Mouse (Mus musculus) MEL (cell line): Measurements from ENCODE around the gene Hexim2. TPM values are rescaled to one million over a fixed set of nuclear protein-coding genes. Genes with fewer than 3 reads are reported as not detected.
A peak's percentile ranks its signal among the peaks of the same experiment; 100 is the strongest.

ENCODE experiments used
- DNase-seq: peaks from one replicate; pipeline ENCODE4 v3.0.0; 2011; ENCODE audit warnings: low read depth, low spot score
- H3K27ac ChIP-seq: 2 replicates; pipeline ENCODE4 v1.5.1; 2012; ENCODE audit warnings: low read depth, mild to moderate bottlenecking, control low read depth, low read length, moderate library complexity; ENCODE audit not compliant: control insufficient read depth
- H3K27me3 ChIP-seq, 2 experiments: fragments of 150-350 bp in 1 of 2; sonication (generic) in 1 of 2; 2 replicates each; pipeline ENCODE4 v1.6.1; 2012; ENCODE audit warnings: low read length in 2 of 2, mild to moderate bottlenecking in 2 of 2, improper control_type of control experiment in 1 of 2, moderate library complexity in 1 of 2; ENCODE audit not compliant: insufficient read depth in 2 of 2, control insufficient read depth in 1 of 2
- H3K36me3 ChIP-seq, 2 experiments: 2 replicates each; pipeline ENCODE4 v1.6.1; 2012 to 2014; ENCODE audit warnings: low read length in 2 of 2, improper control_type of control experiment in 1 of 2, inconsistent platforms in 1 of 2, mild to moderate bottlenecking in 1 of 2; ENCODE audit not compliant: insufficient read depth in 2 of 2, control insufficient read depth in 1 of 2
- H3K4me1 ChIP-seq, 2 experiments: fragments of 150-350 bp in 1 of 2; sonication (generic) in 1 of 2; 2 replicates each; pipeline ENCODE4 v1.6.1; 2012; ENCODE audit warnings: low read length in 2 of 2, improper control_type of control experiment in 1 of 2, mild to moderate bottlenecking in 1 of 2; ENCODE audit not compliant: insufficient read depth in 2 of 2, control insufficient read depth in 1 of 2
- H3K4me3 ChIP-seq, 2 experiments: fragments of 150-350 bp in 1 of 2; sonication (generic) in 1 of 2; 2 replicates each; pipeline ENCODE4 v1.5.1; 2012; ENCODE audit warnings: low read depth in 2 of 2, low read length in 2 of 2, mild to moderate bottlenecking in 2 of 2, moderate library complexity in 2 of 2, control low read depth in 1 of 2, improper control_type of control experiment in 1 of 2; ENCODE audit not compliant: control insufficient read depth in 1 of 2, insufficient read depth in 1 of 2
- H3K79me2 ChIP-seq: 2 replicates; pipeline ENCODE4 v1.6.1; 2012; ENCODE audit warnings: mild to moderate bottlenecking, low read length, moderate library complexity; ENCODE audit not compliant: control insufficient read depth, poor library complexity, insufficient read depth
- H3K9ac ChIP-seq: 2 replicates; pipeline ENCODE4 v1.6.1; 2012; ENCODE audit warnings: low read depth, mild to moderate bottlenecking, control low read depth, low read length, moderate library complexity; ENCODE audit not compliant: control insufficient read depth, poor library complexity, severe bottlenecking
- H3K9me3 ChIP-seq: fragments of 150-350 bp; sonication (generic); replicated peaks from 2 replicates; pipeline ENCODE4 v1.6.1; 2012; ENCODE audit warnings: mild to moderate bottlenecking, low read length, improper control_type of control experiment, moderate library complexity; ENCODE audit not compliant: insufficient read depth
- BHLHE40 ChIP-seq: IDR thresholded peaks from 2 replicates; pipeline ENCODE4 v1.6.1; 2012; ENCODE audit warnings: low read depth, mild to moderate bottlenecking, inconsistent platforms, low read length, improper control_type of control experiment, borderline replicate concordance
- CHD2 ChIP-seq: IDR thresholded peaks from 2 replicates; pipeline ENCODE4 v1.6.1; 2011; ENCODE audit warnings: low read length, improper control_type of control experiment
- CTCF ChIP-seq, 3 experiments: IDR thresholded peaks in 2 of 3; conservative IDR thresholded peaks in 1 of 3; 2 replicates each; pipeline ENCODE4 v1.5.1; 2011 to 2012; ENCODE audit warnings: low read length in 3 of 3, low read depth in 2 of 3, mild to moderate bottlenecking in 2 of 3, improper control_type of control experiment in 1 of 3, inconsistent platforms in 1 of 3, mixed read lengths in 1 of 3, moderate library complexity in 1 of 3; ENCODE audit not compliant: control insufficient read depth in 1 of 3, insufficient read depth in 1 of 3, poor library complexity in 1 of 3, severe bottlenecking in 1 of 3
- E2F4 ChIP-seq: IDR thresholded peaks from 2 replicates; pipeline ENCODE4 v1.6.1; 2011; ENCODE audit warnings: low read depth, low read length, improper control_type of control experiment, borderline replicate concordance
- ELF1 ChIP-seq: IDR thresholded peaks from 2 replicates; pipeline ENCODE4 v1.6.1; 2014; ENCODE audit warnings: low read depth, mild to moderate bottlenecking, inconsistent platforms, low read length, improper control_type of control experiment, moderate library complexity
- EP300 ChIP-seq, 2 experiments: IDR thresholded peaks; 2 replicates each; pipeline ENCODE4 v1.6.1; 2011; ENCODE audit warnings: improper control_type of control experiment in 2 of 2, low read length in 2 of 2, low read depth in 1 of 2, mild to moderate bottlenecking in 1 of 2
- ETS1 ChIP-seq: IDR thresholded peaks from 2 replicates; pipeline ENCODE4 v1.6.1; 2012; ENCODE audit warnings: low read depth, mild to moderate bottlenecking, inconsistent platforms, low read length, improper control_type of control experiment, moderate library complexity
- GABPA ChIP-seq: IDR thresholded peaks from 2 replicates; pipeline ENCODE4 v1.6.1; 2012; ENCODE audit warnings: low read depth, mild to moderate bottlenecking, inconsistent platforms, low read length, improper control_type of control experiment, moderate library complexity
- GATA1 ChIP-seq: IDR thresholded peaks from 2 replicates; pipeline ENCODE4 v1.6.1; 2011; ENCODE audit warnings: low read depth, low read length, improper control_type of control experiment
- HCFC1 ChIP-seq: IDR thresholded peaks from 2 replicates; pipeline ENCODE4 v1.6.1; 2012; ENCODE audit warnings: low read depth, mild to moderate bottlenecking, inconsistent platforms, low read length, improper control_type of control experiment, moderate library complexity
- JUND ChIP-seq: IDR thresholded peaks from 2 replicates; pipeline ENCODE4 v1.6.1; 2011; ENCODE audit warnings: low read depth, mild to moderate bottlenecking, improper control_type of control experiment, low read length
- KAT2A ChIP-seq: conservative IDR thresholded peaks from 2 replicates; pipeline ENCODE4 v1.6.1; 2012; ENCODE audit warnings: low read depth, low read length, improper control_type of control experiment, inconsistent platforms
- MAFK ChIP-seq: IDR thresholded peaks from 2 replicates; pipeline ENCODE4 v1.6.1; 2011; ENCODE audit warnings: low read depth, mild to moderate bottlenecking, low read length, improper control_type of control experiment, borderline replicate concordance
- MAZ ChIP-seq: IDR thresholded peaks from 2 replicates; pipeline ENCODE4 v1.6.1; 2012; ENCODE audit warnings: low read depth, mild to moderate bottlenecking, inconsistent platforms, low read length, improper control_type of control experiment
- MXI1 ChIP-seq: IDR thresholded peaks from 2 replicates; pipeline ENCODE4 v1.6.1; 2011; ENCODE audit warnings: mild to moderate bottlenecking, low read depth, low read length, improper control_type of control experiment
- MYB ChIP-seq: IDR thresholded peaks from 2 replicates; pipeline ENCODE4 v1.6.1; 2011; ENCODE audit warnings: mild to moderate bottlenecking, low read depth, low read length, improper control_type of control experiment
- MYC ChIP-seq: IDR thresholded peaks from 2 replicates; pipeline ENCODE4 v1.6.1; 2011; ENCODE audit warnings: low read depth, mild to moderate bottlenecking, low read length, improper control_type of control experiment, moderate library complexity
- NRF1 ChIP-seq: IDR thresholded peaks from 2 replicates; pipeline ENCODE4 v1.6.1; 2014; ENCODE audit warnings: low read depth, mild to moderate bottlenecking, inconsistent platforms, low read length, improper control_type of control experiment, moderate library complexity; ENCODE audit not compliant: poor library complexity, insufficient read depth, severe bottlenecking
- POLR2A ChIP-seq, 2 experiments: IDR thresholded peaks; 2 replicates each; pipeline ENCODE4 v1.6.1; 2011 to 2012; ENCODE audit warnings: low read length in 2 of 2, mild to moderate bottlenecking in 2 of 2, control low read depth in 1 of 2, improper control_type of control experiment in 1 of 2, low read depth in 1 of 2, moderate library complexity in 1 of 2; ENCODE audit not compliant: control insufficient read depth in 1 of 2, insufficient read depth in 1 of 2, poor library complexity in 1 of 2
- POLR2AphosphoS2 ChIP-seq: IDR thresholded peaks from 2 replicates; pipeline ENCODE4 v1.6.1; 2011; ENCODE audit warnings: low read length, improper control_type of control experiment
- RAD21 ChIP-seq: IDR thresholded peaks from 2 replicates; pipeline ENCODE4 v1.6.1; 2011; ENCODE audit warnings: mild to moderate bottlenecking, low read depth, low read length, improper control_type of control experiment
- RCOR1 ChIP-seq: IDR thresholded peaks from 2 replicates; pipeline ENCODE4 v1.6.1; 2012; ENCODE audit warnings: low read depth, mild to moderate bottlenecking, inconsistent platforms, low read length, improper control_type of control experiment
- SIN3A ChIP-seq: IDR thresholded peaks from 2 replicates; pipeline ENCODE4 v1.6.1; 2012; ENCODE audit warnings: low read length, improper control_type of control experiment, inconsistent platforms
- SMC3 ChIP-seq: IDR thresholded peaks from 2 replicates; pipeline ENCODE4 v1.6.1; 2011; ENCODE audit warnings: low read depth, low read length, improper control_type of control experiment
- TAL1 ChIP-seq: IDR thresholded peaks from 2 replicates; pipeline ENCODE4 v1.6.1; 2012; ENCODE audit warnings: mild to moderate bottlenecking, inconsistent platforms, low read length, moderate library complexity, mixed read lengths
- TBP ChIP-seq: IDR thresholded peaks from 2 replicates; pipeline ENCODE4 v1.8.0; 2011; ENCODE audit warnings: low read depth, low read length, improper control_type of control experiment
- UBTF ChIP-seq: IDR thresholded peaks from 2 replicates; pipeline ENCODE4 v1.6.1; 2012; ENCODE audit warnings: low read depth, mild to moderate bottlenecking, inconsistent platforms, low read length, improper control_type of control experiment, moderate library complexity, borderline replicate concordance; ENCODE audit not compliant: insufficient read depth
- USF1 ChIP-seq: IDR thresholded peaks from 2 replicates; pipeline ENCODE4 v1.6.1; 2014; ENCODE audit warnings: low read depth, mild to moderate bottlenecking, inconsistent platforms, low read length, improper control_type of control experiment, moderate library complexity
- ZC3H11A ChIP-seq: IDR thresholded peaks from 2 replicates; pipeline ENCODE4 v1.6.1; 2012; ENCODE audit warnings: low read depth, mild to moderate bottlenecking, inconsistent platforms, low read length, improper control_type of control experiment
- ZKSCAN1 ChIP-seq: IDR thresholded peaks from 2 replicates; pipeline ENCODE4 v1.6.1; 2012; ENCODE audit warnings: low read depth, mild to moderate bottlenecking, inconsistent platforms, low read length, improper control_type of control experiment, moderate library complexity
- ZMIZ1 ChIP-seq: IDR thresholded peaks from 2 replicates; pipeline ENCODE4 v1.6.1; 2012; ENCODE audit warnings: low read depth, mild to moderate bottlenecking, inconsistent platforms, low read length, improper control_type of control experiment, moderate library complexity
- ZNF384 ChIP-seq: IDR thresholded peaks from 2 replicates; pipeline ENCODE4 v1.6.1; 2012; ENCODE audit warnings: low read depth, mild to moderate bottlenecking, inconsistent platforms, low read length, improper control_type of control experiment
- polyA plus RNA-seq, 2 experiments: library from polyadenylated mRNA; stranded (reverse) in 1 of 2; unstranded in 1 of 2; fragments of >175 nt in 1 of 2; fragments of >200 nt in 1 of 2; gene quantifications; 2 replicates each; pipeline versions ENCODE4 v1.2.1 to v1.2.4; 2012; ENCODE audit warnings: low replicate concordance in 2 of 2, low read depth in 1 of 2; ENCODE audit not compliant: insufficient read length in 2 of 2, insufficient read depth in 1 of 2, missing spikeins in 1 of 2
- total RNA-seq: library from RNA; depleted of rRNA; stranded (reverse); fragments of 300-350 nt; gene quantifications from 2 replicates; pipeline ENCODE4 v1.2.3, GENCODE M21; 2012

The Hexim2 gene
- total and polyA plus RNA-seq, 3 experiments, result 12.3 to 12.5 TPM; not detected in 1

GRCm38 (mm10) chr11:103101866-103102501, 30.2 kb upstream of the Hexim2 start (continued):
- TF ChIP-seq UBTF (no peak), RCOR1 (no peak), SIN3A (no peak; the same call in none of the 2 replicates), MYB (no peak)

- H3K27ac ChIP-seq, result peak overlapping the region; percentile 39
- DNase-seq, result peak; percentile 99
- H3K79me2 ChIP-seq, result no peaks in the 10 kb centered on the region; the same call in 1 of the 2 replicates
- no peaks in the 10 kb centered on the region for H3K9me3 ChIP-seq
- peaks cover 0 to 9% of the 10 kb centered on the region in 2 experiments; a peak in 2 of 4 replicates for H3K36me3 ChIP-seq
- peaks cover 9 to 20% of the 10 kb centered on the region in 2 experiments for H3K4me1 ChIP-seq
- peak overlapping the region; percentile 59 to 80 for H3K4me3 ChIP-seq
- peak overlapping the region; percentile 63 for H3K9ac ChIP-seq
- no peaks in the 10 kb centered on the region for H3K27me3 ChIP-seq
- TF ChIP-seq POLR2A (IDR thresholded peaks at IDR 0.05; ENCODE audit: control insufficient read depth in 1 of 2, insufficient read depth in 1 of 2, low read depth in 1 of 2, low read length in 2 of 2, poor library complexity in 1 of 2) (peak; percentile 72 to 76; a peak in 3 of 4 replicates), ZC3H11A (peak; percentile 96), MAZ (peak; percentile 92; the same call in 1 of the 2 replicates), KAT2A (no peak), ZKSCAN1 (no peak), EP300 (IDR thresholded peaks at IDR 0.05; ENCODE audit: low read depth in 1 of 2, low read length in 2 of 2) (peak in 1 of 2 experiments; percentile 64; a peak in 2 of 4 replicates), ETS1 (peak; percentile 72), GABPA (no peak), HCFC1 (peak; percentile 78), SMC3 (peak; percentile 100), TBP (no peak; the same call in 1 of the 2 replicates), E2F4 (peak; percentile 30; the same call in 1 of the 2 replicates), USF1 (no peak), MYB (no peak), ZMIZ1 (peak; percentile 58), RAD21 (peak; percentile 99), MYC (peak; percentile 60; the same call in 1 of the 2 replicates), JUND (peak; percentile 89; the same call in 1 of the 2 replicates), NRF1 (0 out of 2 replicates have a peak, but pooled peaks have one; percentile 16), SIN3A (peak; percentile 92), RCOR1 (peak; percentile 46; the same call in 1 of the 2 replicates), ELF1 (peak; percentile 49; the same call in 1 of the 2 replicates), MAFK (no peak), TAL1 (no peak), POLR2AphosphoS2 (peak; percentile 77), CTCF (IDR thresholded peaks at IDR 0.05 in 2 of 3, conservative IDR thresholded peaks at IDR 0.05 in 1 of 3; ENCODE audit: control insufficient read depth in 1 of 3, insufficient read depth in 1 of 3, low read depth in 2 of 3, low read length in 3 of 3, poor library complexity in 1 of 3, severe bottlenecking in 1 of 3) (peak in 2 of 3 experiments; percentile 95 to 100; a peak in 5 of 6 replicates), MXI1 (no peak; the same call in 1 of the 2 replicates), ZNF384 (peak; percentile 81), CHD2 (no peak; the same call in 1 of the 2 replicates), GATA1 (no peak; the same call in 1 of the 2 replicates), BHLHE40 (no peak)
Measured at GRCm38 (mm10) chr11:103102725-103103349, 29.4 kb upstream of the Hexim2 start.
